Mouse (Mus musculus) erythroblast, embryonic 14.5 days (primary cell): ENCODE measurements around the gene Map4k4.

Experiments
- GATA1 ChIP-seq: IDR thresholded peaks from 2 replicates; pipeline ENCODE4 v1.6.1; 2012; ENCODE audit warnings: low read length, inconsistent platforms, mixed read lengths
- TAL1 ChIP-seq: IDR thresholded peaks from 3 replicates; pipeline ENCODE4 v1.6.1; 2012; ENCODE audit warnings: low read length, inconsistent platforms, mixed read lengths

- no peak for TF ChIP-seq GATA1
- no peak for TF ChIP-seq TAL1
Measured at GRCm38 (mm10) chr1:39898686-39899085, 2.0 kb upstream of the Map4k4 start.
